Mouse (Mus musculus) thymus, postnatal 14 days (tissue): ENCODE data around the gene 4933411K16Rik.
"Not testable (repeated sequence)": the region's sequence is repeated elsewhere in the genome, so short reads cannot be mapped to it uniquely, and the experiment has no call there.

Experiments
- DNase-seq: peaks from one replicate; pipeline ENCODE4 v3.0.0; 2021

4933411K16Rik gene

DNA sequence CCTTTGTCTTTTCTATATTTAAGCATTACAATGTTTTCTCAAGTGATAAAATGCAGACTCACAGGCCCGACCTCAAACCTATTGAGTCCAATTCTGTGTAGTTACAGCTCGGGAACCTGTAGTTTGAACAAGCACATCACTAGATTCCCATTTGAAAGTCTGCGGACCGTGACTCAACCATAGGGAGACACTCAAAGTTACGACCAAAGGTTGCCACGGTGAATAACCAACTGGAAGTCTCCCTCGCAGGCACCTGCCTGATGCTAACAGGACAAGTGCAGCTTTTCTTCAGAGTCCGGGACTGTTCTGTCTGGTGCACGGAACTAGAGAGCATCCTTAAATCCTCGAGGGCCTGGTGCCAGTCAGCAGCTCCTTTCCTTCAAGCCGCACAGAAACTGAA is 28.4 kb downstream of the 4933411K16Rik start:
- no peak for DNase-seq

DNA sequence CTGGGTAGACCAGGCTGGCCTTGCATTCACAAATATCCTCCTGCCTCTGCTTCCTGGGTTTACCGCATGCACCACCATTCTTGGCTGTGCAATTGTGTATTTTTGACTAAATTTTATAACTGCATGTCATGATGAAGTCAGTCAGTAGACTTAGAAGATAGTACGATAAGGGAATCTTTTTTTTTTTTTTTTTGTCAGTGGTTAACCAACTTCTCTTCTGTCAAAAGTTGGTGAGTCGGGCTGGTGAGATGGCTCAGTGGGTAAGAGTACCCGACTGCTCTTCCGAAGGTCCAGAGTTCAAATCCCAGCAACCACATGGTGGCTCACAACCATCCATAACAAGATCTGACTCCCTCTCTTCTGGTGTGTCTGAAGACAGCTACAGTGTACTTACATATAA is 29.6 kb downstream of the 4933411K16Rik start:
- not testable (repeated sequence) for DNase-seq

DNA sequence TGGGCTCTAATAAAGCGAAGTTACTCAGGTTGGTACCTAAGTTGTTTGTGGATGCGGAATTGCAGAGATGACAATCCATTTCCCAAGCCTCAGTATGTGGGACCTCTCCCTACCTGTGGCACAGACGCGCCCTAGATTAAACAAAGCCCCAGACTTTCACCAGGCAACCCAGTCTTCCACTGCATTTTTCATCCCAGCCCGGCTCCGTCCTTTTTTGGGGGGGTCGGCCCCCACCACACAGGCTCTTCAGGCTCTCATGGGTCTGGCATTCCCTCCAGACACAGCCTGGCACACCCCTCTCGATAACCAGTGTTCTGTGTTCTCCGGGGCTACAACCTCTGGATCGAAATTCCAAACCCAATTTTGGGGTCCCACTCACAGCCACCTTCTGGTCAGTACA is 33.6 kb downstream of the 4933411K16Rik start:
- DNase-seq: no peak

DNA sequence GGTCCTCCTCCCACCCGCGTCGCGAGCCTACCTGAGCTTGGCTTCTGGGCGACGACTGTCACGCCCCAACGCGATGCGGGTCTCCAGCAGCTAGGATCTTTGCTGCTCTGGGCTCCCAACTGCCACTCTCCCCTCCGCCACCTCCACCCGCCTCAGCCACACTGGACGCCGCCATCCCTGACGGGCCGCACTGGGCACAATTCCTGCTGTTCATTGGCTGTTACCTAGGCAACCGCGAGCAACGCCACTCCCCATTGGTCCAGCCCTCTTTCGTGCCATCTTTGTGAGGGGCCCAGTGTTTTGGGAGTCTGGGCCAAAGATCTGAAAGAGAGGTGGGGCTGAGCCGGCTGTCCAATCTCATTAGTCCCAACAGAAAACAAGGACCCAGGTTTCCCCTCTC is 34.1 kb downstream of the 4933411K16Rik start, which contains the start of gene Morn4:
TSS of gene Morn4 (minus strand) at position 192 of the 400 bp plus-strand sequence.
- peak; percentile 28 for DNase-seq

DNA sequence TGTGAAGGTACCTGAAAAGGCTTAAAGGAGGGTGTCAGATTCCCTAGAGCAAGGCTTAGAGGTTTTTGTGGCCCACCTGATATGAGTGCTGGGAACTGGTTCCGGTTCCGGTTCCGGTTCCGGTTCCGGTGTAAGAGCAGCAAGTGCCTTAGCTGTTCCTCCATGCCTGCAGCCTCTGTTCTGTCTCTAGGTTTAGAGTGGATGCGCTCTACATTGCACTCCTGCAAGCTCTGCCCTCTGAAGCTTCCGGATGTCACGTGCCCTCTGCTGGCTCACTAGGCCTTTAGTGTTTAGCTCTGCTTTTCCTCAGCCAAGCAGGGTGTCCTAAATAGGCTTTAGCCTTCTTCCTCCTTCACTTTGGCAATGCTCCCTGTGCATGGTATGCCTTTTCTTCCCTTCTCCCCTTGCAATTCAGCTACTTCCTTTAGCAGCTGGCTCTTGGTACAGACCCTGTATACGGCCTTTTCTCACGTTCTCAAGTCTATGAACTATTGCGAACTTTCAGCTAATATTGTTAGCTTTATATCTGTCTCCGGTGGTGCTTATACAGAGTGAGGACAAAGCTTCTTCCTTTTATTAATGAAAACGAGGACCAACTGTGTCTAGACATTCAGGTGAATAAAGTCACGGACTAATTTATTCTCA is 37.2 kb downstream of the 4933411K16Rik start:
- peak; percentile 84 for DNase-seq

DNA sequence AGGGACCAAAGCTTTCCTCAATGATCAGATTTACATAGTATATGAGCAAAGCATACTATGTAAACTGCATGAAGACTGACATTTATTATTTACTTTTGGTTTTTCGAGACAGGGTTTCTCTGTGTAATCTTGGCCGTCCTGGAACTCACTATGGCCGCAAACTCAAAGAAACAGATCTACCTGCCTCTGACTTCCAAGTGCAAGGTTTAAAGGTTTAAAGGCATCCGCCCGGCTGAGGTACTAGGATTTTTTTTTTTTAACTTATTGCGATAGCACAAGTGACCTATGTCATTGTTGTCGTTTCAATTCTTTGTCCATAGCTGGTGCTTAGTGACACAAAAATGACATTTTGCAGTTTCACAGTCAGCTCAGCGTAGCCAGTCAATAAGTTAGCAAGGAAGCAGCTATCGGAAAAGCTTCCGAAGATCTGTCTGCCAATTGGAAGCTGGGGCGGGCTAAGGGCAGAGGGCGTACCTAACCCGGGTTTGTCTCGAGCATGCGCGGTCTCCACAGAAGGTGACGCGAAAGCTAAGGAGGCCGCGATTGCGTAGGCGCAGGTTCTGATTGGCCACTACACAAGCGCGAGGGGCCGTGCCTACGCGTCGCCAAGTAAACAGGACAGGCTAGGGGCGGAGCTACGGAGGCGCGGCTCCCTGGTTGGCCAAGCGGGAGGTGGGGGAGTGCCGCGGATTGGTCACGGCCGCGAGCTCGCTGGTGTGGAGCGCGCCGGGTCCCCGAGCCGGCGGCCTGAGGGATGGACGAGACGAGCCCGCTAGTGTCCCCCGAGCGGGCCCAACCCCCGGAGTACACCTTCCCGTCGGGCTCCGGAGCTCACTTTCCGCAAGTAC is 37.9 kb downstream of the 4933411K16Rik start, which contains the start of gene Pi4k2a:
TSS of gene Pi4k2a (plus strand) at position 723 of the 848 bp plus-strand sequence.
- DNase-seq: peak; percentile 99

DNA sequence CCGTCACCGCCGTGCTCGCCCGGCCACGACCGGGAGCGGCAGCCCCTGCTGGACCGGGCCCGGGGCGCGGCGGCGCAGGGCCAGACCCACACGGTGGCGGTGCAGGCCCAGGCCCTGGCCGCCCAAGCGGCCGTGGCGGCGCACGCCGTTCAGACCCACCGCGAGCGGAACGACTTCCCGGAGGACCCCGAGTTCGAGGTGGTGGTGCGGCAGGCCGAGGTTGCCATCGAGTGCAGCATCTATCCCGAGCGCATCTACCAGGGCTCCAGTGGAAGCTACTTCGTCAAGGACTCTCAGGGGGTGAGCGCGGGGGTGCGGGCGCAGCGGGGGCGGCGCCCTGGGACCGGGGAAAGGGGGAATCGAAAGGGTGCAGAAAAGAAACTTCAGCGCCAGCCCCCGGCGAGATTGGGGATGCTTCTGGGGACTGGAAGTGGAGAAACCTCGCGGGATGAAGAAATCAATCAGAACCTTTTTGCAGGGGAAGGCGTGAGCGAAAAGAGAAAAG is 38.6 kb downstream of the 4933411K16Rik start:
- peak; percentile 66 for DNase-seq

DNA sequence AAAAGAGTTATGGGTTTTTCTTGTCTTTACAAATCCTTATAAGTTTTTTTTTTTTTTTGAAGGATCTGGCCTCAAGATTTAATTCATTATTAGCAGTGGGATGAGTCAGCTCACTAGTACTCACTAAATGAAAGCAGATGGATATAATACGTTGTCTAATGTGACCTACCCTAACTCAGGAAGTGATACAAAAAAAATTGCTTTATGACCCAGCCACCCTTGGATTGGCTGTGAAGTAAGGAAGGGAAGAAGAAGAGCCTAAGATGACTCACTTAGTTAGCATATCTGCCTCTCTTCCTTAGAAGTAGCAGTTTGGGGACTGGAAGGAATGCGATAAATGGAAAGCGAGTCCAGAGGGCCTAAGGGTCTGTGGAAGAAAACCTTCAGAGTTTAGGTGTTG is 47.4 kb downstream of the 4933411K16Rik start:
- no peak for DNase-seq
